Comparison of ENCODE assay signal across 8 mouse cellular contexts in genomic region chr14:16554643-16555459, GRCm38 (mm10).
A peak's percentile ranks its signal among the peaks of the same experiment; 100 is the strongest.
DNase-seq lines count a peak whose midpoint lies in the region; ATAC-seq and TF ChIP-seq lines count a peak whose summit lies in the region.

No protein-coding gene starts in this region.

- peak overlapping the region; percentile 14; the same call in 1 of the 2 replicates for H3K27ac ChIP-seq in intestine, embryonic 14.5 days (ENCODE audit: low read depth)
- H3K27ac ChIP-seq in intestine, postnatal 0 days (ENCODE audit: low read depth, low read length) = no peak overlapping the region
- peak overlapping the region; percentile 26; the same call in 1 of the 2 replicates for H3K27ac ChIP-seq in midbrain, postnatal 0 days (ENCODE audit: low read depth, low read length)

- H3K27me3 ChIP-seq in intestine, embryonic 14.5 days (replicated peaks; ENCODE audit: control insufficient read depth, insufficient read depth, low read length) = no peaks in the 10 kb centered on the region
- no peaks in the 10 kb centered on the region for H3K27me3 ChIP-seq in intestine, postnatal 0 days (replicated peaks; ENCODE audit: control insufficient read depth, insufficient read depth, low read length)
- no peaks in the 10 kb centered on the region for H3K27me3 ChIP-seq in midbrain, postnatal 0 days (ENCODE audit: insufficient read depth, low read length)

- no peaks in the 10 kb centered on the region for H3K9me3 ChIP-seq in intestine, embryonic 14.5 days (ENCODE audit: control insufficient read depth, low read length)
- no peaks in the 10 kb centered on the region for H3K9me3 ChIP-seq in intestine, postnatal 0 days (ENCODE audit: control insufficient read depth)
- no peaks in the 10 kb centered on the region for H3K9me3 ChIP-seq in midbrain, postnatal 0 days (ENCODE audit: low read length)

- H3K4me1 ChIP-seq in intestine, embryonic 14.5 days (replicated peaks; ENCODE audit: control insufficient read depth, insufficient read depth, low read length) = peaks cover 22% of the 10 kb centered on the region
- no peaks in the 10 kb centered on the region for H3K4me1 ChIP-seq in intestine, postnatal 0 days (replicated peaks; ENCODE audit: control insufficient read depth, insufficient read depth, low read length)
- H3K4me1 ChIP-seq in midbrain, postnatal 0 days (ENCODE audit: insufficient read depth, low read length) = 0 out of 2 replicates have a peak, but pooled peaks cover 3% of the 10 kb centered on the region

- H3K9ac ChIP-seq in intestine, embryonic 14.5 days (ENCODE audit: low read length) = no peak overlapping the region
- no peak overlapping the region for H3K9ac ChIP-seq in intestine, postnatal 0 days (ENCODE audit: low read depth, low read length)
- H3K9ac ChIP-seq in midbrain, postnatal 0 days (replicated peaks; ENCODE audit: low read length, poor library complexity, severe bottlenecking) = no peak overlapping the region

- H3K4me2 ChIP-seq in intestine, embryonic 14.5 days (ENCODE audit: low read length) = no peak overlapping the region
- no peak overlapping the region for H3K4me2 ChIP-seq in intestine, postnatal 0 days (replicated peaks; ENCODE audit: low read depth)
- H3K4me2 ChIP-seq in midbrain, postnatal 0 days (ENCODE audit: low read depth, low read length, poor library complexity, severe bottlenecking) = no peak overlapping the region

- no peaks in the 10 kb centered on the region for H3K36me3 ChIP-seq in intestine, embryonic 14.5 days (ENCODE audit: control insufficient read depth, insufficient read depth, low read length)
- no peaks in the 10 kb centered on the region for H3K36me3 ChIP-seq in intestine, postnatal 0 days (ENCODE audit: control insufficient read depth, insufficient read depth)
- H3K36me3 ChIP-seq in midbrain, postnatal 0 days (ENCODE audit: insufficient read depth, low read length) = no peaks in the 10 kb centered on the region

- peak; percentile 57; the same call in 1 of the 2 replicates for ATAC-seq in intestine, embryonic 14.5 days (replicated peaks; ENCODE audit: low FRiP score, low TSS enrichment, low read depth)
- ATAC-seq in intestine, postnatal 0 days = no peak
- peak; percentile 46 for ATAC-seq in granulocyte monocyte progenitor cell, adult 5-6 weeks (replicated peaks; ENCODE audit: poor library complexity, severe bottlenecking)
- ATAC-seq in midbrain, postnatal 0 days (ENCODE audit: low FRiP score) = peak; percentile 15; the same call in 1 of the 2 replicates

- TF ChIP-seq CTCF in intestine, postnatal 0 days (IDR thresholded peaks at IDR 0.05; ENCODE audit: low read depth) = no peak
- no peak for TF ChIP-seq CTCF in midbrain, postnatal 0 days (IDR thresholded peaks at IDR 0.05)

- WGBS in intestine, embryonic 14.5 days = 42% methylated on average over 12 of the region's 12 CpGs
- 47% methylated on average over 12 of the region's 12 CpGs for WGBS in intestine, postnatal 0 days
- WGBS in midbrain, postnatal 0 days = 60% methylated on average over 12 of the region's 12 CpGs

- DNase-seq in intestine, embryonic 14.5 days (ENCODE audit: low spot score) = no peak
- peak; percentile 40 for DNase-seq in kidney, adult 11 months
- peak; percentile 25 for DNase-seq in midbrain, postnatal 0 days (ENCODE audit: low spot score)
- DNase-seq in right cerebral cortex, postnatal 4 days = no peak
- DNase-seq in frontal cortex, postnatal 36 days (ENCODE audit: low spot score in 2 of 2) = no peak
- DNase-seq in thymus, postnatal 25 days = no peak

- no peak overlapping the region for H3K4me3 ChIP-seq in intestine, embryonic 14.5 days (ENCODE audit: low read depth, low read length)
- no peak overlapping the region for H3K4me3 ChIP-seq in intestine, postnatal 0 days (ENCODE audit: low read depth, low read length)
- H3K4me3 ChIP-seq in midbrain, postnatal 0 days (ENCODE audit: low read depth, low read length) = no peak overlapping the region

Comparison
In these comparisons a context has a peak if more than half of its experiments do, and no peak if none do; other contexts are left out.
1. DNase-seq: peak in kidney, adult 11 months (single experiment) and midbrain, postnatal 0 days (single experiment); none in intestine, embryonic 14.5 days (single experiment), right cerebral cortex, postnatal 4 days (single experiment), frontal cortex, postnatal 36 days (0 of 2) and thymus, postnatal 25 days (single experiment).